Mouse (Mus musculus) lung, adult 2 months (tissue): ENCODE results near the gene Opa3. TPM values are rescaled to one million over a fixed set of nuclear protein-coding genes. Genes with fewer than 3 reads are reported as not detected.

Experiments
- DNase-seq: peaks from one replicate; pipeline ENCODE4 v3.0.0; 2022
- H3K4me1 ChIP-seq: fragments of 200-500 bp; 2 replicates; pipeline ENCODE4 v1.6.1; 2011; ENCODE audit warnings: low read length; ENCODE audit not compliant: control insufficient read depth, insufficient read depth
- H3K4me3 ChIP-seq: fragments of 200-500 bp; replicated peaks from 2 replicates; pipeline ENCODE3; 2011; ENCODE audit warnings: low read depth, mild to moderate bottlenecking, control low read depth, low read length; ENCODE audit errors: extremely low read depth
- CTCF ChIP-seq: fragments of 200-500 bp; IDR thresholded peaks from 2 replicates; pipeline ENCODE4 v1.5.1; 2011; ENCODE audit warnings: mild to moderate bottlenecking, low read length, control low read depth; ENCODE audit not compliant: insufficient read depth
- POLR2A ChIP-seq: fragments of 200-500 bp; IDR thresholded peaks from 2 replicates; pipeline ENCODE4 v1.6.1; 2011; ENCODE audit warnings: low read depth, mild to moderate bottlenecking, control low read depth, low read length, borderline replicate concordance; ENCODE audit errors: extremely low read depth
- WGBS: fragments of 180-500 bp; shearing (Covaris S2); methylation state at CpG from one replicate; pipeline ENCODE4 v1.1.7; 2018; 5-methylcytosine and 5-hydroxymethylcytosine counted together
- polyA plus RNA-seq: library from polyadenylated mRNA; depleted of rRNA; stranded (reverse); fragments of >200 nt; gene quantifications from 2 replicates; pipeline ENCODE4 v1.2.3, GENCODE M21; 2012

Gene Opa3
- polyA plus RNA-seq, 1 experiment, result 27.6 TPM

DNA sequence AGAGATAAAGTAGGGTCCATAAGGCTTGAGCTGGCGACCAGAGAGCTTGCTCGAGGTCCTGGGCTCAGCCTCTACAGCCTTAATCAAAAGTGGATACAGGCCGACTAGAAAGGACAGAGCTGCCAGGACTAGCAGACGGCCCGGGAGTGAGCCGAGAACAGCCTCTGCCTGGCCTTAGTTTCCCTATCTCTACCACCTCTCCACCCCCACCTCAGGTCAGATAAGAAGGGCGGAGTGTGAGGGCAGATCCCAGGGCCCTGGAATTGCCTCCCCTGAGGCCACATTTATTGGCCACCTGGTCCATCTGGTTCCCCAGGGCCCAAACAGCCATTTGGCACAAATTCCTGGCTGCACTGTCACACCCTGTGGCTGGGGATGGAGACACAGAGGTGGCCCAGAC is 37.0 kb downstream of the Opa3 start:
- Histone ChIP-seq H3K4me1 (peaks cover 25% of the 10 kb centered on the region), H3K4me3 (no peak overlapping the region)
- no peak for TF ChIP-seq CTCF
- no peak for TF ChIP-seq POLR2A
- 67% methylated on average over 7 of the region's 7 CpGs for WGBS
- no peak for DNase-seq

DNA sequence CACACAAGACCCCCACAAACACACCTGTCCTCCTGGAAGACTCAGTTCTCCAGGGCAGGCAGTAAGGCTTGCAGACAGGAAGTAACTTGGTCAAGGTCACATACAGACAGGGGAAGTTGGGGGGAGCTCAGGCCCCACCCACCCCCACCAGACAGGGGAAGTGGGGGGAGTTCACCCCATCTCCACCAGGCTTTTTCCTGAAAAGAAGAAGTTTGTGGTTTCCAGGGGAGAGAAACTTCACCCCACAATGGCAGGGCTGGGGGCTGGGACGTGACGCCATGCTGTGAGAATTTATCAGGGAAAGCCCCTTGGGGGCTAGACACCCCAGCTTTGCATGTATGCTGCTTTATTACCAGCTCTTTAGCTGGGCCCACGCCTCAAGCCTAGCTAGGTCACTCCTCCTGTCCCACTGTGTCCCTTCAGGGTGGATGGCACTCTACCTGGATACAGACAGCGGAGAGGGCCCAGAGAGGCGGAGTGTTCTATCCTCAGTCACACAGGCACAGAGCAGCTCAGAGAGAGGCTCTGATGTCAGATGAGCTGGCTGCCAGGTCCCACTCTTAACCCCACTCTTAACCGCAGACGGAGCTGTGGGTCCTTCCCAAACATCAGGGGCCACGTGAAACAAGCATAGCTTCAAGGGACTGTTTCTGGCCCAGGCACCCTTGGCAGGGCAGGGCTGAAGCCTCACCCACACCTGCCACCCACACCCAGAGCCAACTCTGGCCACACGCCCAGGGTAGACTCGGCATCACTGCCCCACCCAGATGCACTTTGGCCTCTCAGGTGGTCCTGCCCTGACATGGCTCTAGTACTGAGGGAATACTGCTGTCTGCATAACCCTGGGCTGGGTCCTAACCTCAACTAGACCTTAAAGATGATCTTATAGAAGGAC is 38.0 kb downstream of the Opa3 start:
- DNase-seq, result no peak
- TF ChIP-seq POLR2A (no peak), CTCF (no peak)
- Histone ChIP-seq H3K4me1 (peaks cover 25% of the 10 kb centered on the region), H3K4me3 (no peak overlapping the region)
- WGBS, result 43% methylated on average over 10 of the region's 10 CpGs

- Histone ChIP-seq H3K4me3 (no peak overlapping the region), H3K4me1 (peaks cover 25% of the 10 kb centered on the region)
- 31% methylated on average over 10 of the region's 10 CpGs for WGBS
- no peak for TF ChIP-seq CTCF
- peak; percentile 45 for DNase-seq
Measured at GRCm38 (mm10) chr7:19267051-19267450, 38.9 kb downstream of the Opa3 start.

DNA sequence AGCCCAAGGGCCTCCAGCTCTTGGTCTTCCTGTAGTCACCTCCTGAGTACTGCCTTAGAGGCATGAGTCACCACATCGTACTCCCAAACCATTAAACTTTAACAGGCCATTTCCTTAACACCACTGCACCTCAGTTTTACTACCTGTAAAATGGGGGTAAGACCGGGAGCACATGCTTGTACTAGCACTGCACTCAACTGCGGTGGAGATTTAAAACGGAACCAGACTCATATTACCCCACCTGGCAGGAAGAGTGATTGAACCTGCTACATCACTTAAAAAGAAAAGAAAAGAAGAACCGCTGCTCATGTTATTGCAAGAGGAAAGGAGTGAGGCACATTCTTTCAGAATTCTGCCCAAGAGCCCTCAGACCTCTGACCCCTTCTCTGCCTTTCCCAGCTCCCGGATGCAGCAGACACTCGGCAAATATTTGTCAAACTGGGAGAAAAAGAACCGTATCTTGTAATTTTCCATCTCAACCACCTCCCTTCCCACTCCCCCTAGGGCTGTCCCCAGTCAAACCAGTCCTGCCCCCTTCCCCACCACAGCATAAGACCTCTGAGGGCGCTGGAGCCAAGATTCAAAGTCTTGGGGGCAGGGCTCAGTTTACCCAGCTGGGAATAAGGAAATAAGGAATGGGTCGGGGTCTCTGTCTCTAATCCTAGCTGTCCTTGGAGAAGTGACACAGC is 41.0 kb downstream of the Opa3 start:
- Histone ChIP-seq H3K4me3 (peak overlapping the region; percentile 90), H3K4me1 (peaks cover 25% of the 10 kb centered on the region)
- 7% methylated on average over 10 of the region's 10 CpGs for WGBS
- TF ChIP-seq POLR2A (no peak), CTCF (no peak)
- DNase-seq, result no peak

GRCm38 (mm10) chr7:19269721-19270441 is 41.7 kb downstream of the Opa3 start:
- Histone ChIP-seq H3K4me1 (peaks cover 25% of the 10 kb centered on the region), H3K4me3 (peak overlapping the region; percentile 90)
- DNase-seq, result peak; percentile 57
- TF ChIP-seq POLR2A, result peak; percentile 40; the same call in 1 of the 2 replicates
- no peak for TF ChIP-seq CTCF
- 0% methylated on average over 19 of the region's 19 CpGs for WGBS

GRCm38 (mm10) chr7:19270509-19271237 is 42.5 kb downstream of the Opa3 start:
- WGBS, result 2% methylated on average over 20 of the region's 21 CpGs
- TF ChIP-seq POLR2A (no peak), CTCF (no peak)
- Histone ChIP-seq H3K4me1 (peaks cover 25% of the 10 kb centered on the region), H3K4me3 (peak overlapping the region; percentile 90)
- DNase-seq, result peak; percentile 34

- Histone ChIP-seq H3K4me3 (peak within 1 kb of the TSS; percentile 90), H3K4me1 (peaks cover 19% of the 10 kb centered on the region)
- under 1% methylated on average over 59 of the region's 62 CpGs for WGBS
- TF ChIP-seq CTCF (no peak), POLR2A (peak; percentile 75)
- peak; percentile 87 for DNase-seq
Measured at GRCm38 (mm10) chr7:19271238-19272172, 43.4 kb downstream of the Opa3 start, which contains the start of gene Vasp. Gene Vasp (minus strand): TSS chr7:19271817.

- peak overlapping the region; percentile 90 for H3K4me3 ChIP-seq
- peaks cover 15% of the 10 kb centered on the region for H3K4me1 ChIP-seq
- DNase-seq, result peak; percentile 84
- TF ChIP-seq POLR2A, result peak; percentile 35; the same call in 1 of the 2 replicates
- no peak for TF ChIP-seq CTCF
- 1% methylated on average over 36 of the region's 36 CpGs for WGBS
Measured at GRCm38 (mm10) chr7:19272173-19272764, 44.1 kb downstream of the Opa3 start.
